Mouse (Mus musculus): ENCODE results near the gene Akr1c21. TPM values are rescaled to one million over a fixed set of nuclear protein-coding genes. Genes with fewer than 3 reads are reported as not detected.

The Akr1c21 gene
- polyA plus RNA-seq, 1 experiment from 2014 or later, result not detected

Other genes starting within 250 kb of the Akr1c21 start
- gene Akr1c6, start 139.8 kb upstream of the Akr1c21 start, polyA plus RNA-seq (2015; fragmentation: Nextera tagmentation; extraction: Ambion mirVana), result not detected in 2 replicates
- not detected in 2 replicates for gene Akr1c20, start 50.7 kb upstream of the Akr1c21 start, polyA plus RNA-seq (2015; fragmentation: Nextera tagmentation; extraction: Ambion mirVana)
- 37.7 and 38.5 TPM in 2 replicates for gene Akr1e1, start 35.1 kb downstream of the Akr1c21 start, polyA plus RNA-seq (2015; fragmentation: Nextera tagmentation; extraction: Ambion mirVana)